Mouse (Mus musculus) ES-CJ7 (cell line): ENCODE measurements around the gene Twf2.

Experiments
- DNase-seq: peaks from one replicate; pipeline ENCODE4 v3.0.0; 2011; ENCODE audit warnings: low read depth, low spot score

The Twf2 gene

DNA sequence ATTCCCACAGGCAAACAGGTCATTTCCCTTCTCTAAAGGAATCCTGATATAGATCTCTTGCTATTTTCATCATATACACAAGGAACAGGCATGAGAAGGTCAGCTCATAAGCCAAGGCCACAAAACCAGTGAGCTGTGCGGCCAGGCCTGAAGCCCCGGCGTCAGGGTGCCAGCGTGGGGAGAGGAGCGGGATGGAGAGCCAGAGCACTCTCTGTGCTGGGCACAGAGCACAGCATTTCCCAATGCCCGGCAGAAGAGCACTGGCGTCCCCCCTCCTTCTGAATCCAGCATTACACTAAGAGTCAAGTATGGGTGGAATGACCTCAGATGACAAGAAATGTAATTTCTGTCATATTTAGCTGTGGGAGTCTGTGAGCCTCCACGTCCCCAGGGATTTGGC is 34.5 kb downstream of the Twf2 start:
- DNase-seq: no peak

DNA sequence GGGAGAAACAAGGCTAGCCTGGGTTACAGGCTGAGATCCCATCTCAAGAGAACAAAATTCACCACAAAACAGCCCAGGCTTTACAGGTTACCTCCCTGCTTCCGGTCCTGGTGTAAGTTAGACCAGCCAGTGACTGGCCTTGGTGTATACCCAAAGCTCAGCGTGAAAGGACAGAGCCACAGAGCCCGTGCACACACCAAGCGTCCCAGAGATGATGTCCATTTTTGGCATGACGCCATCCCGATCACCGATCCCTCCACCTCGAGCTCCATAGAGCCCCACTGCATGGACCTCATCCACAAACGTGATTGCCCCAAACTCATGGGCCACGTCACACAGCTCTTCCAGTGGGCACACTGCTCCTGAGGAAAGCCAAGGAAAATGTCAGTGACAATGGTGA is 35.0 kb downstream of the Twf2 start:
- DNase-seq: no peak

- no peak for DNase-seq
Observed at GRCm38 (mm10) chr9:106241541-106242164, 38.7 kb downstream of the Twf2 start.

DNA sequence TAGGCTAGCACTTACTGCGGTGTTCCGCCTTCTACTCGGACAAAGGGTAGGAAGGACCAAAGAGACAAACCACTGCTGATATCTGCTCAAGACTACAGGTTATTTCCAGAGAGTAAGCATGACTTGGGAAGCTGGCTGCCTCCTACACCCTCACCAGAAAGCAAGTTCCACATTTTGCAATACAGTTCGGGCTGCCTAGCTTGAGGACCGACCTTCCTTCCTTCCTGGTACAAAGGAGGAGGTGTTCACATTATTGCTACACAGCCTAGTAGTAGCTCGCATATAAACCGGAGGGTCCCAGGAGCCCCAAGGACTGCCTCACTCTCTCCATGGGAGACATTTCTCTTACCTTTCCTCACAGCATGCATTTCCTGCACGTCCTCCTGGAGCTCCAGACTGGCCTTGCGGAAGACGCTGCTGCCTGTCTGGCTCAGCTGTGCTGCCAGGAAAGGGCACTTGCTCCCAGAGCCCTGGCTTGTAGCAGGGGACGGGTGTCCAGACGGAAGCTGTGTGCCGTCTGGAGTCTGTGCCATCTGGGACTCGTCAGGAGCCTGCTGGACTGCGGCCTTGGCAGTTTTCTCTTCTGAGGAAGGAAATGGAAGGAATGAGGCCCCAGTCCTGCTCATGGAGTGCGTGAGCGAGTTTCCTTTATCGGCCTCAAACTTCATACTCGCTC is 40.0 kb downstream of the Twf2 start:
- no peak for DNase-seq

GRCm38 (mm10) chr9:106249550-106249949 is 46.6 kb downstream of the Twf2 start:
- no peak for DNase-seq

- DNase-seq: no peak
Observed at GRCm38 (mm10) chr9:106250245-106250644, 47.3 kb downstream of the Twf2 start.

DNA sequence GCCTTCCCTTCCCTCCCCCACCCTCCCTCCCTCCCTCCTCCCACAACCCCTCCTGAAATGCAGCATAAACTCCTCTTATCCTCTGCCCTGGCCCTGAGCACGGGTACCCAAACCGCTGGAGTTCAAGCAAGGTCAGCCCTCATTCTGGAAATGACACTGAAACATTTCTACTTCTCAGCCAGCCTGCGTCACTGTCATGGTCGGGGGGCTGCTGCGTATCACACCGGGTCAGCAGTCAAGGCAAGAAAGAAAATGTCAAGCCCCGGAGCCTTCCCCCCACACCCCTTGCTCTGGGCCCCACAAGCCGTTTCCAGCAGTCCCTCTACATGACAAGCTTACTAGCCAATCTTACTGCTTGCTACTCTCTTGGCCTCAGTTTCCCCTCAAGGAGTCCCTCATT is 48.2 kb downstream of the Twf2 start:
- no peak for DNase-seq

- no peak for DNase-seq
Observed at GRCm38 (mm10) chr9:106254001-106254400, 51.1 kb downstream of the Twf2 start.

GRCm38 (mm10) chr9:106258412-106258811 is 55.5 kb downstream of the Twf2 start:
- no peak for DNase-seq

DNA sequence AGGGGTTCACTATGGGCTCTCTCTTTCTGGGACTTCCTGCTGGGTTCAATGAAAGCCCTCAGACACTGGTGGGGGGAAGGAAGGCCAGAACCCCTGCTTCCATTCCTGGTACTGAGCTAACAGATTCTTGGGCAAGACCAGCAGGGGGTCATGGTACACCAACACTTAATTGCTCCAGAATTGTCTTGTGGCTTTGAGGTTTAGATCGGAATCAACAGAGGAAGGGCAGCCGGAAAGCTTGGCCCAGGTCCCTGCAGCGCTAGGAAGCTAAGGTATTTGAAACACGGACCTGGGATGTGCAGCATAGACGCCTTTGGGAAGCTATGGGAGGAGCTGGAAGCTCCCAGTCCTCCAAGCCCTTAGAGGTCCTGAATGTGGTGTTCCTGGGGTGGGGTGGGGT is 56.1 kb downstream of the Twf2 start:
- DNase-seq: no peak

- no peak for DNase-seq
Observed at GRCm38 (mm10) chr9:106261058-106261457, 58.1 kb downstream of the Twf2 start.

DNA sequence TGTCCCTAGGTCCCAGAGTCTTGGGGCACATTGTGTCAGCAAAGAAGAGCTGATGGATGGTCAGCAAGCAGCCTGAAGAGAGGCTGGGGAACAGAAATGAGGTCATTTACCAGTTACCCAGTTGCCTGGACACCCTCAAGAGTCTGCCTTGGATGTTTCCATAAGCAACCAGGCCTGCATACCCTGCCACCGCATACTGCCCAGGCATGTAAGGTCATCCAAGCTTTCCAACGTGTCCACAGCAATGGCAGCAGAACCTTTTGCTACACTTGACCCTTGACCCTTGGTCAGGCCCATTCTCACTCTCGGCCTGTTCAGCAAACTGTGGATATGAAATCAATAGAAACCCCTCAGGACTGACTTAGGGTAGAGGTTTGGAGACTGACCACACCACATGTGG is 58.6 kb downstream of the Twf2 start:
- DNase-seq: no peak

- no peak for DNase-seq
Observed at GRCm38 (mm10) chr9:106262075-106262474, 59.2 kb downstream of the Twf2 start.

DNA sequence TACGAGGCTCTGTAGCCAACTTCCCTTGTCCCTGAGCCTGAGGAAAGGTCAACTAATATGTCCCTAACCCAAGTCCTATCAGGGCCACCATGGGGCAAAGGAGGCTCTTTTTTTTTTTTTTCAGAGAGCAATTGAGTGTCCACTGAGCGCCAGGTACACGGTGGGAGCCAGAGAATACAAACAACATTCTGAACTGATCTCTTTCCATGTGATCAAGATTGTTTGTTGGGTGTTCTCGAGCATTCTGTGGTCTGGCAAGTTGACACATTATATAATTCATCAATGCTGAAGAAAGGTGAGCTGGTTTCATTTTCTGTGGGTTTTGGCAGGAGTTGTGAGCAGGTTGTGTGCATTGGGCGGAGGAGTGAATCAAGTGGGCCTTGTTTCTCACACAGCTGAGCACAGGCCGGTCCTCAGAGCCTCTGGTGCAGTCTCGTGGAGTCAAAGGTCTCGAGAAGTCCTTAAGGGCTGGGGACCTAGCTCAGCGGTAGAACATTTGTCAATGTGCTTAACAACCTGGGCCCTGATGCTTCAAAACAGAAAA is 60.5 kb downstream of the Twf2 start:
- no peak for DNase-seq
